Comparison of ENCODE assay signal across 8 mouse cellular contexts in genomic region chr7:81706027-81706415, GRCm38 (mm10). TPM values are rescaled to one million over a fixed set of nuclear protein-coding genes. Genes with fewer than 3 reads are reported as not detected.
A peak's percentile ranks its signal among the peaks of the same experiment; 100 is the strongest.
DNase-seq lines count a peak whose midpoint lies in the region; ATAC-seq and TF ChIP-seq lines count a peak whose summit lies in the region.

No protein-coding gene starts in this region.

- TF ChIP-seq CTCF in left cerebral cortex, adult 2 months (IDR thresholded peaks at IDR 0.05) = no peak

- no peaks in the 10 kb centered on the region for H3K36me3 ChIP-seq in embryonic facial prominence, embryonic 12.5 days
- H3K36me3 ChIP-seq in hindbrain, embryonic 13.5 days = no peaks in the 10 kb centered on the region
- no peaks in the 10 kb centered on the region for H3K36me3 ChIP-seq in midbrain, embryonic 15.5 days (replicated peaks)

- WGBS in embryonic facial prominence, embryonic 12.5 days = 29% methylated on average over 12 of the region's 12 CpGs
- WGBS in hindbrain, embryonic 13.5 days = 33% methylated on average over 12 of the region's 12 CpGs
- 24% methylated on average over 12 of the region's 12 CpGs for WGBS in midbrain, embryonic 15.5 days

- peaks cover 8% of the 10 kb centered on the region for H3K4me1 ChIP-seq in embryonic facial prominence, embryonic 12.5 days
- H3K4me1 ChIP-seq in hindbrain, embryonic 13.5 days (replicated peaks) = peaks cover 16% of the 10 kb centered on the region
- peaks cover 17% of the 10 kb centered on the region for H3K4me1 ChIP-seq in midbrain, embryonic 15.5 days

- H3K27ac ChIP-seq in left cerebral cortex, adult 2 months = peak overlapping the region; percentile 81
- peak overlapping the region; percentile 55; the same call in 1 of the 2 replicates for H3K27ac ChIP-seq in embryonic facial prominence, embryonic 12.5 days
- H3K27ac ChIP-seq in hindbrain, embryonic 13.5 days = peak overlapping the region; percentile 83
- H3K27ac ChIP-seq in midbrain, embryonic 15.5 days = peak overlapping the region; percentile 70

- H3K27me3 ChIP-seq in embryonic facial prominence, embryonic 12.5 days = peaks cover 29% of the 10 kb centered on the region
- peaks cover 37% of the 10 kb centered on the region for H3K27me3 ChIP-seq in hindbrain, embryonic 13.5 days
- no peaks in the 10 kb centered on the region for H3K27me3 ChIP-seq in midbrain, embryonic 15.5 days (replicated peaks)

- ATAC-seq in embryonic facial prominence, embryonic 12.5 days (ENCODE audit: insufficient number of reproducible peaks, insufficient read depth, low FRiP score, low TSS enrichment) = no peak
- ATAC-seq in hindbrain, embryonic 13.5 days (ENCODE audit: low FRiP score) = no peak
- ATAC-seq in midbrain, embryonic 15.5 days (replicated peaks) = 0 out of 2 replicates have a peak, but pooled peaks have one; percentile 13

- peak overlapping the region; percentile 69 for H3K9ac ChIP-seq in embryonic facial prominence, embryonic 12.5 days
- H3K9ac ChIP-seq in hindbrain, embryonic 13.5 days = peak overlapping the region; percentile 82
- H3K9ac ChIP-seq in midbrain, embryonic 15.5 days = peak overlapping the region; percentile 62

- peak overlapping the region; percentile 64 for H3K4me3 ChIP-seq in left cerebral cortex, adult 2 months
- H3K4me3 ChIP-seq in embryonic facial prominence, embryonic 12.5 days = peak overlapping the region; percentile 62
- H3K4me3 ChIP-seq in hindbrain, embryonic 13.5 days = peak overlapping the region; percentile 73
- peak overlapping the region; percentile 81 for H3K4me3 ChIP-seq in midbrain, embryonic 15.5 days

- no peaks in the 10 kb centered on the region for H3K9me3 ChIP-seq in embryonic facial prominence, embryonic 12.5 days
- 0 out of 2 replicates have a peak, but pooled peaks cover 5% of the 10 kb centered on the region for H3K9me3 ChIP-seq in hindbrain, embryonic 13.5 days
- no peaks in the 10 kb centered on the region for H3K9me3 ChIP-seq in midbrain, embryonic 15.5 days

- peak; percentile 29 to 42 for DNase-seq in left cerebral cortex, adult 2 months (ENCODE audit: extremely low spot score in 1 of 2, low spot score in 2 of 2)
- no peak for DNase-seq in left cerebral cortex, adult 11 months (ENCODE audit: low spot score)
- DNase-seq in thymus, postnatal 10 days (ENCODE audit: low spot score in 2 of 2) = no peak
- DNase-seq in spleen, postnatal 10 days (ENCODE audit: low spot score in 2 of 2) = no peak
- no peak for DNase-seq in kidney, postnatal 4 days

- H3K4me2 ChIP-seq in embryonic facial prominence, embryonic 12.5 days (replicated peaks) = peak overlapping the region; percentile 86
- peak overlapping the region; percentile 76 for H3K4me2 ChIP-seq in hindbrain, embryonic 13.5 days
- H3K4me2 ChIP-seq in midbrain, embryonic 15.5 days = peak overlapping the region; percentile 83

- intact Hi-C loops in left cerebral cortex, adult 2 months (cut with DNase I) = loop anchor here (2.0 to 5.0 kb wide), 3 partner anchors 55 to 134 kb away; partner anchors contain the start of genes Ramac and Whamm

RNA-seq across cellular contexts. Expression of gene Homer2, which starts 1.3 kb away (rescaled TPM):
- 10 to 100 TPM; 68.1 to 77.5 TPM for total RNA-seq in left cerebral cortex, adult 2 months (2021)
- polyA plus RNA-seq in embryonic facial prominence, embryonic 12.5 days (2016; fragmentation: Nextera tagmentation; extraction: Ambion mirVana) = 27.7 and 30.5 TPM in 2 replicates
- polyA plus RNA-seq in hindbrain, embryonic 13.5 days (2015; fragmentation: Nextera tagmentation; extraction: Ambion mirVana) = 20.6 and 27.0 TPM in 2 replicates
- polyA plus RNA-seq in midbrain, embryonic 15.5 days (2015; fragmentation: Nextera tagmentation; extraction: Ambion mirVana) = 21.8 and 24.6 TPM in 2 replicates

RNA-seq across cellular contexts. Expression of gene Ramac, which starts 56.7 kb away (rescaled TPM):
- 10 to 100 TPM; 80.9 to 88.7 TPM for total RNA-seq in left cerebral cortex, adult 2 months (2021)
- 119 and 122 TPM in 2 replicates for polyA plus RNA-seq in embryonic facial prominence, embryonic 12.5 days (2016; fragmentation: Nextera tagmentation; extraction: Ambion mirVana)
- polyA plus RNA-seq in hindbrain, embryonic 13.5 days (2015; fragmentation: Nextera tagmentation; extraction: Ambion mirVana) = 134 and 135 TPM in 2 replicates
- polyA plus RNA-seq in midbrain, embryonic 15.5 days (2015; fragmentation: Nextera tagmentation; extraction: Ambion mirVana) = 145 and 148 TPM in 2 replicates

Comparison
In these comparisons a context has a peak if more than half of its experiments do, and no peak if none do; other contexts are left out.
1. DNase-seq: peak in left cerebral cortex, adult 2 months (2 of 2); none in left cerebral cortex, adult 11 months (single experiment), thymus, postnatal 10 days (0 of 2), spleen, postnatal 10 days (0 of 2) and kidney, postnatal 4 days (0 of 2).
2. Peak in every context shown above with its lines, with median percentiles within 50 percentile points of each other: H3K27ac ChIP-seq, H3K4me3 ChIP-seq, H3K4me2 ChIP-seq and H3K9ac ChIP-seq.